In genomic region chr17:91088037-91088715, GRCm38 (mm10) we compare ENCODE assay signal across 12 mouse cellular contexts. TPM values are rescaled to one million over a fixed set of nuclear protein-coding genes. Genes with fewer than 3 reads are reported as not detected.
DNase-seq lines count a peak whose midpoint lies in the region; ATAC-seq lines count a peak whose summit lies in the region.
"Had no signal": no experiment of that assay in that cellular context is flagged by ENCODE, and none has a peak within 500 bp of the region (broad histone marks: within the 10 kb centered on the region; RNA-seq: fewer than 3 reads in every experiment).

No protein-coding gene starts in this region.

- H3K27ac ChIP-seq in heart, embryonic 11.5 days (ENCODE audit: low read depth, low read length) = no peak overlapping the region
- no peak overlapping the region for H3K27ac ChIP-seq in midbrain, embryonic 13.5 days
- no peak overlapping the region for H3K27ac ChIP-seq in midbrain, embryonic 10.5 days (replicated peaks)
- H3K27ac ChIP-seq in neural tube, embryonic 15.5 days (replicated peaks) = no peak overlapping the region
- H3K27ac ChIP-seq: heart, embryonic 15.5 days had no signal

- intact Hi-C loops in heart, postnatal 25 days (cut with DNase I) = no loop called here

- no peaks in the 10 kb centered on the region for H3K36me3 ChIP-seq in heart, embryonic 11.5 days (ENCODE audit: control insufficient read depth, insufficient read depth, low read length)
- H3K36me3 ChIP-seq in midbrain, embryonic 13.5 days = peaks cover 23% of the 10 kb centered on the region
- peaks cover 16% of the 10 kb centered on the region for H3K36me3 ChIP-seq in midbrain, embryonic 10.5 days
- peaks cover 20% of the 10 kb centered on the region for H3K36me3 ChIP-seq in neural tube, embryonic 15.5 days
- H3K36me3 ChIP-seq: heart, embryonic 15.5 days had no signal

- H3K9me3 ChIP-seq in heart, embryonic 11.5 days (replicated peaks; ENCODE audit: control insufficient read depth, low read length) = peaks cover 9% of the 10 kb centered on the region
- H3K9me3 ChIP-seq in midbrain, embryonic 13.5 days = peaks cover 13% of the 10 kb centered on the region
- H3K9me3 ChIP-seq in midbrain, embryonic 10.5 days (replicated peaks) = peaks cover 17% of the 10 kb centered on the region
- peaks cover 5% of the 10 kb centered on the region for H3K9me3 ChIP-seq in neural tube, embryonic 15.5 days (replicated peaks)
- H3K9me3 ChIP-seq: heart, embryonic 15.5 days had no signal

- peak overlapping the region; percentile 19; the same call in 1 of the 2 replicates for H3K4me2 ChIP-seq in heart, embryonic 11.5 days
- no peak overlapping the region; the same call in 1 of the 2 replicates for H3K4me2 ChIP-seq in midbrain, embryonic 13.5 days (replicated peaks)
- H3K4me2 ChIP-seq in neural tube, embryonic 15.5 days = peak overlapping the region; percentile 50
- H3K4me2 ChIP-seq: heart, embryonic 15.5 days had no signal

- H3K27me3 ChIP-seq in heart, embryonic 11.5 days (ENCODE audit: control insufficient read depth, insufficient read depth, low read length) = peaks cover 16% of the 10 kb centered on the region
- no peaks in the 10 kb centered on the region for H3K27me3 ChIP-seq in midbrain, embryonic 13.5 days
- 0 out of 2 replicates have a peak, but pooled peaks cover 4% of the 10 kb centered on the region for H3K27me3 ChIP-seq in midbrain, embryonic 10.5 days (ENCODE audit: low read depth, poor library complexity, severe bottlenecking)
- no peaks in the 10 kb centered on the region for H3K27me3 ChIP-seq in neural tube, embryonic 15.5 days (replicated peaks)

- H3K4me1 ChIP-seq in heart, embryonic 11.5 days (ENCODE audit: control insufficient read depth, insufficient read depth, low read length) = no peaks in the 10 kb centered on the region
- peaks cover 26% of the 10 kb centered on the region for H3K4me1 ChIP-seq in midbrain, embryonic 13.5 days (replicated peaks)
- H3K4me1 ChIP-seq in midbrain, embryonic 10.5 days = peaks cover 16% of the 10 kb centered on the region
- H3K4me1 ChIP-seq in neural tube, embryonic 15.5 days = peaks cover 24% of the 10 kb centered on the region

- DNase-seq in heart, postnatal 25 days (ENCODE audit: low spot score) = no peak
- no peak for DNase-seq in midbrain, embryonic 10.5 days (ENCODE audit: low spot score)
- peak; percentile 8 to 22 for DNase-seq in cerebellum, postnatal 10 days
- DNase-seq in spleen, adult 12 weeks (ENCODE audit: low spot score) = no peak
- DNase-seq: adrenal gland, postnatal 36 days; thymus, postnatal 36 days had no signal

- WGBS in heart, embryonic 11.5 days (ENCODE audit: insufficient replicate concordance) = 49% methylated on average over 82 of the region's 82 CpGs
- 75% methylated on average over 73 of the region's 82 CpGs for WGBS in midbrain, embryonic 13.5 days
- 77% methylated on average over 82 of the region's 82 CpGs for WGBS in midbrain, embryonic 10.5 days
- 75% methylated on average over 82 of the region's 82 CpGs for WGBS in neural tube, embryonic 15.5 days

- no peak overlapping the region for H3K9ac ChIP-seq in heart, embryonic 11.5 days (ENCODE audit: low read depth, low read length)
- no peak overlapping the region for H3K9ac ChIP-seq in midbrain, embryonic 13.5 days (replicated peaks)
- H3K9ac ChIP-seq in neural tube, embryonic 15.5 days (replicated peaks) = no peak overlapping the region
- H3K9ac ChIP-seq: heart, embryonic 15.5 days had no signal

- H3K4me3 ChIP-seq in heart, embryonic 11.5 days (ENCODE audit: low read depth, low read length) = no peak overlapping the region
- H3K4me3 ChIP-seq in midbrain, embryonic 13.5 days (replicated peaks) = peak overlapping the region; percentile 30; the same call in 1 of the 2 replicates
- H3K4me3 ChIP-seq in midbrain, embryonic 10.5 days = no peak overlapping the region
- peak overlapping the region; percentile 20; the same call in 1 of the 2 replicates for H3K4me3 ChIP-seq in neural tube, embryonic 15.5 days (replicated peaks)
- H3K4me3 ChIP-seq: heart, embryonic 15.5 days; myocyte had no signal

- ATAC-seq in heart, embryonic 11.5 days (replicated peaks; ENCODE audit: insufficient number of reproducible peaks, low FRiP score, low TSS enrichment) = no peak
- no peak for ATAC-seq in midbrain, embryonic 13.5 days
- no peak for ATAC-seq in neural tube, embryonic 15.5 days (ENCODE audit: low FRiP score)
- ATAC-seq: lung, postnatal 0 days had no signal

RNA-seq across cellular contexts. Expression of gene Nrxn1, which starts 4.7 kb away (rescaled TPM):
- polyA plus RNA-seq in heart, embryonic 11.5 days (2014; fragmentation: Nextera tagmentation; extraction: Ambion mirVana) = 1.5 and 2.1 TPM in 2 replicates
- 1 to 10 TPM; 1.2 to 2.0 TPM for total RNA-seq in heart, postnatal 25 days (2021)
- polyA plus RNA-seq in midbrain, embryonic 13.5 days (2015; fragmentation: Nextera tagmentation; extraction: Ambion mirVana) = 109 and 122 TPM in 2 replicates
- 4.2 and 8.3 TPM in 2 replicates for polyA plus RNA-seq in midbrain, embryonic 10.5 days (2016; fragmentation: Nextera tagmentation; extraction: Ambion mirVana)
- polyA plus RNA-seq in neural tube, embryonic 15.5 days (2015; fragmentation: Nextera tagmentation; extraction: Ambion mirVana) = 222 and 245 TPM in 2 replicates

Comparison
In these comparisons a context has a peak if more than half of its experiments do, and no peak if none do; other contexts are left out.
1. H3K4me3 ChIP-seq: peak in midbrain, embryonic 13.5 days (single experiment) and neural tube, embryonic 15.5 days (single experiment); none in heart, embryonic 11.5 days (single experiment) and midbrain, embryonic 10.5 days (single experiment).
2. RNA of gene Nrxn1, which starts 4.7 kb away (polyA plus RNA-seq): 222 to 245 TPM in neural tube, embryonic 15.5 days and 109 to 122 TPM in midbrain, embryonic 13.5 days; 4.2 to 8.3 TPM in midbrain, embryonic 10.5 days and 1.5 to 2.1 TPM in heart, embryonic 11.5 days; every median in the first group is over 10 times any median in the second.
3. DNase-seq: peak in cerebellum, postnatal 10 days (2 of 2); none in heart, postnatal 25 days (single experiment), midbrain, embryonic 10.5 days (single experiment) and spleen, adult 12 weeks (single experiment).